Mouse (Mus musculus): ENCODE measurements at regions not wholly inside any gene's neighbourhood (a gene's known extent, or its start where the extent isn't known, plus 50 kb on each side); places are given as distances from the start of the nearest gene placed in this dataset.
A peak's percentile ranks its signal among the peaks of the same experiment; 100 is the strongest.
"Not testable (repeated sequence)": the region's sequence is repeated elsewhere in the genome, so short reads cannot be mapped to it uniquely, and the experiment has no call there.

GRCm38 (mm10) chr2:149283274-149283673 lies 121.6 kb upstream of the Cst10 start:
- DNase-seq (ENCODE audit: low spot score): no peak

- no peak for DNase-seq (ENCODE audit: low spot score)
Observed at GRCm38 (mm10) chr2:149284199-149284598, 120.7 kb upstream of the Cst10 start.

- not testable (repeated sequence) for DNase-seq (ENCODE audit: low spot score)
Observed at GRCm38 (mm10) chr2:149296936-149297335, 107.9 kb upstream of the Cst10 start.

GRCm38 (mm10) chr2:149305553-149305952 lies 99.3 kb upstream of the Cst10 start:
- DNase-seq (ENCODE audit: low spot score): no peak

GRCm38 (mm10) chr2:149350239-149350811 lies 54.5 kb upstream of the Cst10 start:
- peak; percentile 83 for DNase-seq (ENCODE audit: low spot score)

Data from embryo, embryonic 10.5 days (tissue).